Mouse (Mus musculus) CD4-positive naive resting alpha-beta T cell, adult 76 days (primary cell): ENCODE data around the gene Gm21883. TPM values are rescaled to one million over a fixed set of nuclear protein-coding genes. Genes with fewer than 3 reads are reported as not detected.

Experiments
- total RNA-seq: library from RNA; stranded (reverse); gene quantifications from one replicate; pipeline ENCODE4 v1.2.4, GENCODE M21; 2023

Gene Gm21883
- not detected for total RNA-seq

DNA sequence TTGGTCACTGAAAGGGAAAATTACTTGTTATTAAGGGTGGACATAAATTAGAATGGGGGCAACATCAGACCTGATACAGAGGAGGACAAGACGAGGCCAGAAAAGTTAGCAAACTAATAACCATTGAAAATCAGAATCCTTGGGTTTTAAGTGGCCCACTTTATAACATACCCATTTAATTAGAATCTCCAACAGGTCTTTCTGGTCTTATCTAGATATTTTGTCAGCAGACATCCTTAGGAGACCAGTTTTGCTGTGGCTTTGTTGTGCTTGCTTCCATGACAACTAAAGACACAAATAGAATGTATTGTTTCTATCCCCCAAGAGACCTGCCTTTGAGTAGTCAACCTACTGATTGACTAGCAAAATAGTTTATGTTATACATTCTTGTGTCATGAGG lies at the start of gene Gm21883:
Gene Gm21883 (minus strand): TSS at position 101 of the 400 bp plus-strand sequence.

GRCm38 (mm10) chrX:31618820-31619219 lies 44.7 kb upstream of the Gm21883 start, which contains the start of gene Spin2e:
Gene Spin2e, minus strand, starts transcription at chrX:31618920.

Other genes starting within 250 kb of the Gm21883 start
- not detected for gene Btbd35f26, start 237.8 kb downstream of the Gm21883 start, total RNA-seq
- not detected for gene Btbd35f19, start 190.4 kb downstream of the Gm21883 start, total RNA-seq
- gene Spin2e, start 44.6 kb upstream of the Gm21883 start, total RNA-seq = not detected
- gene Btbd35f25, start 142.9 kb upstream of the Gm21883 start, total RNA-seq = not detected